Comparison of ENCODE assay signal across 8 mouse cellular contexts in genomic region chr16:16201991-16202390, GRCm38 (mm10). TPM values are rescaled to one million over a fixed set of nuclear protein-coding genes. Genes with fewer than 3 reads are reported as not detected.
DNase-seq lines count a peak whose midpoint lies in the region; ATAC-seq and TF ChIP-seq lines count a peak whose summit lies in the region.
"Not testable (repeated sequence)": the region's sequence is repeated elsewhere in the genome, so short reads cannot be mapped to it uniquely, and the experiment has no call there.

No protein-coding gene starts in this region.

- peak; percentile 72 for TF ChIP-seq CTCF in cortical plate, adult 2 months (IDR thresholded peaks at IDR 0.05; ENCODE audit: extremely low read depth, insufficient read depth, low read length)
- peak; percentile 62 for TF ChIP-seq CTCF in gastrocnemius, adult 2 months (IDR thresholded peaks at IDR 0.05)

- not testable (repeated sequence) for H3K9me3 ChIP-seq in intestine, embryonic 15.5 days

- peak; percentile 59 for ATAC-seq in intestine, embryonic 15.5 days

- intact Hi-C loops in gastrocnemius, adult 2 months (cut with DNase I), result loop anchor here (2.0 kb wide), 1 partner anchor 101 kb away; the partner anchor contains the start of gene Yars2

- not testable (repeated sequence) for H3K27me3 ChIP-seq in intestine, embryonic 15.5 days (replicated peaks)

- WGBS in intestine, embryonic 15.5 days, result 37% methylated on average over 8 of the region's 8 CpGs

- not testable (repeated sequence) for H3K4me2 ChIP-seq in intestine, embryonic 15.5 days (replicated peaks)

- not testable (repeated sequence) for H3K4me3 ChIP-seq in cortical plate, adult 2 months (ENCODE audit: insufficient read depth, low read length); gastrocnemius, adult 2 months; intestine, embryonic 15.5 days (replicated peaks)

- DNase-seq in B cell, adult 2 months, result peak; percentile 23 to 37
- DNase-seq in adipocyte (ENCODE audit: low spot score), result peak; percentile 84
- DNase-seq in gastrocnemius, adult 2 months, result peak; percentile 23
- peak; percentile 50 for DNase-seq in layer of hippocampus, adult 9-11 months
- DNase-seq in lung, postnatal 10 days, result peak; percentile 60
- peak; percentile 31 for DNase-seq in ovary, postnatal 36 days (ENCODE audit: low spot score)

- H3K27ac ChIP-seq in cortical plate, adult 2 months (ENCODE audit: insufficient read depth, low read length); gastrocnemius, adult 2 months; intestine, embryonic 15.5 days: not testable (repeated sequence)

- H3K36me3 ChIP-seq in intestine, embryonic 15.5 days, result not testable (repeated sequence)

- not testable (repeated sequence) for H3K4me1 ChIP-seq in cortical plate, adult 2 months (ENCODE audit: control insufficient read depth, insufficient read depth, low read length); intestine, embryonic 15.5 days (replicated peaks)

- not testable (repeated sequence) for TF ChIP-seq POLR2A in cortical plate, adult 2 months (IDR thresholded peaks at IDR 0.05; ENCODE audit: extremely low read depth, insufficient read depth, low read length)

- not testable (repeated sequence) for H3K9ac ChIP-seq in intestine, embryonic 15.5 days

RNA-seq across cellular contexts. Expression of gene Pkp2, which starts 11.1 kb away (rescaled TPM):
- polyA plus RNA-seq in cortical plate, adult 2 months (2012; rRNA removed), result 1.9 and 5.3 TPM in 2 replicates
- total RNA-seq in gastrocnemius, adult 2 months (2021), result 1 to 10 TPM; 1.8 to 3.4 TPM
- 26.5 and 26.8 TPM in 2 replicates for polyA plus RNA-seq in intestine, embryonic 15.5 days (2015; fragmentation: Nextera tagmentation; extraction: Ambion mirVana)

Comparison
In these comparisons a context has a peak if more than half of its experiments do, and no peak if none do; other contexts are left out.
1. DNase-seq: peak in every context shown above with its lines; median percentile 84 in adipocyte; 60 in lung, postnatal 10 days; 50 in layer of hippocampus, adult 9-11 months; 31 in ovary, postnatal 36 days; 30 in B cell, adult 2 months; 23 in gastrocnemius, adult 2 months.